Mouse (Mus musculus): ENCODE results near the gene Grid2ip. TPM values are rescaled to one million over a fixed set of nuclear protein-coding genes. Genes with fewer than 3 reads are reported as not detected.

Grid2ip gene
- polyA plus RNA-seq (2015; fragmentation: Nextera tagmentation; extraction: Ambion mirVana), result not detected in 2 replicates

DNA sequence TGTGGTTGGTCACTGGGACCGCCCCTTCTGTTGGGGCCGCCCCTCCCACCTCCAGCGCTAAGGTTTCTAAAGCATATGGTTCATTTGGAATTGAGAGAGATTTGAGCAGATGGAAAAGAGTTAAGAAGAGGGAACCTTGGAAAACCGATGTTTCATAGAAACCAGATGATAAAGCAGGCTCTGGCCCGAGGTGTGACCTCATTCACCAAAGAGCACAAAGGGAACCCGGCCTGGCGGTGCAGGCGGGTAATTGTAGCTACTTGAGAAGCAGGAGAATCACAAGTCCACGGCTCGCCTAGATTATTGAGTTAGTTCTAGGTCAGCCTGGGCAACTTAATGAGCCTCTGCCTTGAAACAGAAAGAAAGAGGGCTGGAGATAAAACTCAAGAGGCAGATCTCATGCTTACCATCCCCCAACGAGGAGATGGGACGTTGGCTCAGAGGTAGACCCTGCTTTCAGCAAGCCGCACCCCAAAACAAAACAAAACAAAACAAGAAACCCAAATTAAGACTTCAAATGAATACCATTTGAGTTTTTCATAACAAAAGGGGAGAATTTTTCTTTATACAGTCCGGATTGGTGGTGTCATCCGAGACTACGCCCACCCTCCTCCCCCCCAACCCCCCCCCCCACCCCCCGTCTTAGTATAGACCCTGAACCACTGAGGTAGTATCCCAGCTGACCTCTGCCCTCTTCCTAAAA lies at the start of gene Grid2ip:
TSS of gene Grid2ip (plus strand) at position 653 of the 703 bp plus-strand sequence.
- H3K27ac ChIP-seq (ENCODE audit: low read length), result no peak within 1 kb of the TSS
- ATAC-seq (ENCODE audit: low read depth), result no peak
- H3K4me2 ChIP-seq (ENCODE audit: low read depth, low read length), result no peak within 1 kb of the TSS
- no peaks in the 10 kb centered on the region for H3K4me1 ChIP-seq (ENCODE audit: control insufficient read depth, low read depth, low read length)
- H3K4me3 ChIP-seq (ENCODE audit: low read depth, low read length), result no peak within 1 kb of the TSS
- H3K9ac ChIP-seq (ENCODE audit: low read depth, low read length), result no peak within 1 kb of the TSS
- peaks cover 30% of the 10 kb centered on the region for H3K27me3 ChIP-seq (ENCODE audit: control insufficient read depth, insufficient read depth, low read depth, low read length)
- no peaks in the 10 kb centered on the region for H3K36me3 ChIP-seq (ENCODE audit: control insufficient read depth, insufficient read depth)
- H3K9me3 ChIP-seq (replicated peaks; ENCODE audit: control insufficient read depth, low read length), result no peaks in the 10 kb centered on the region
- 20% methylated on average over 17 of the region's 17 CpGs for WGBS (ENCODE audit: insufficient replicate concordance)

GRCm38 (mm10) chr5:143308825-143309224 lies 48.3 kb upstream of the Grid2ip start:
- Histone ChIP-seq H3K36me3 (ENCODE audit: control insufficient read depth, insufficient read depth) (peaks cover 47% of the 10 kb centered on the region), H3K27ac (ENCODE audit: low read length) (no peak overlapping the region), H3K9ac (ENCODE audit: low read depth, low read length) (no peak overlapping the region), H3K4me2 (ENCODE audit: low read depth, low read length) (no peak overlapping the region), H3K9me3 (replicated peaks; ENCODE audit: control insufficient read depth, low read length) (no peaks in the 10 kb centered on the region), H3K4me1 (ENCODE audit: control insufficient read depth, low read depth, low read length) (peaks cover 20% of the 10 kb centered on the region), H3K4me3 (ENCODE audit: low read depth, low read length) (no peak overlapping the region), H3K27me3 (ENCODE audit: control insufficient read depth, insufficient read depth, low read depth, low read length) (no peaks in the 10 kb centered on the region)
- WGBS (ENCODE audit: insufficient replicate concordance), result 85% methylated on average over 5 of the region's 5 CpGs
- ATAC-seq (ENCODE audit: low read depth), result no peak

DNA sequence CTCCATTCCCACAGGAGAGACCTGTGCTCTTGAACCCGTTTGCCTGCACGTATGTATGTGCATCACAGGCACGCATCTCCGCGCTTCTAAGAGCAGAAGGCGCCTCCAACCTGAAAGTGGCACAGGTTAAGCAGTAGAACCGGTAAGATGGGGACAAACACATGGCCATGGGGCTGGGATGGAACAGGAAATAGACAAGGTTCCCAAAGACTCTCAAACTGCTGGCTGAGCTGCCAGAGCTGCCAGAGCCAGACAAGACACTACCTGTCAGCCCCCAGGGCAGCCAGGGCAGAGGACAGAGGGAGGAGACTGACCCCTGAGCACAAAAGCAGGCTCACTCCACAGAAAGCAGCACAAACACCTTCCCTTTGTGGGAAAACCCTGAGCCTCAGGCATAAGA lies 47.2 kb upstream of the Grid2ip start:
- no peak overlapping the region for H3K9ac ChIP-seq (ENCODE audit: low read depth, low read length)
- H3K9me3 ChIP-seq (replicated peaks; ENCODE audit: control insufficient read depth, low read length), result no peaks in the 10 kb centered on the region
- peaks cover 47% of the 10 kb centered on the region for H3K36me3 ChIP-seq (ENCODE audit: control insufficient read depth, insufficient read depth)
- no peak overlapping the region for H3K4me2 ChIP-seq (ENCODE audit: low read depth, low read length)
- H3K4me3 ChIP-seq (ENCODE audit: low read depth, low read length), result no peak overlapping the region
- no peaks in the 10 kb centered on the region for H3K27me3 ChIP-seq (ENCODE audit: control insufficient read depth, insufficient read depth, low read depth, low read length)
- H3K27ac ChIP-seq (ENCODE audit: low read length), result no peak overlapping the region
- peaks cover 26% of the 10 kb centered on the region for H3K4me1 ChIP-seq (ENCODE audit: control insufficient read depth, low read depth, low read length)
- no peak for ATAC-seq (ENCODE audit: low read depth)
- 95% methylated on average over 7 of the region's 7 CpGs for WGBS (ENCODE audit: insufficient replicate concordance)

- Histone ChIP-seq H3K4me2 (ENCODE audit: low read depth, low read length) (no peak overlapping the region), H3K9ac (ENCODE audit: low read depth, low read length) (no peak overlapping the region), H3K9me3 (replicated peaks; ENCODE audit: control insufficient read depth, low read length) (no peaks in the 10 kb centered on the region), H3K27me3 (ENCODE audit: control insufficient read depth, insufficient read depth, low read depth, low read length) (no peaks in the 10 kb centered on the region), H3K36me3 (ENCODE audit: control insufficient read depth, insufficient read depth) (peaks cover 35% of the 10 kb centered on the region), H3K27ac (ENCODE audit: low read length) (no peak overlapping the region), H3K4me3 (ENCODE audit: low read depth, low read length) (no peak overlapping the region), H3K4me1 (ENCODE audit: control insufficient read depth, low read depth, low read length) (peaks cover 30% of the 10 kb centered on the region)
- WGBS (ENCODE audit: insufficient replicate concordance), result 48% methylated on average over 8 of the region's 8 CpGs
- no peak for ATAC-seq (ENCODE audit: low read depth)
Observed at GRCm38 (mm10) chr5:143311886-143312285, 45.3 kb upstream of the Grid2ip start.

- Histone ChIP-seq H3K4me2 (ENCODE audit: low read depth, low read length) (peak overlapping the region; percentile 95), H3K4me3 (ENCODE audit: low read depth, low read length) (peak overlapping the region; percentile 83), H3K9ac (ENCODE audit: low read depth, low read length) (peak overlapping the region; percentile 93), H3K4me1 (ENCODE audit: control insufficient read depth, low read depth, low read length) (peaks cover 30% of the 10 kb centered on the region), H3K36me3 (ENCODE audit: control insufficient read depth, insufficient read depth) (peaks cover 22% of the 10 kb centered on the region), H3K27me3 (ENCODE audit: control insufficient read depth, insufficient read depth, low read depth, low read length) (no peaks in the 10 kb centered on the region), H3K27ac (ENCODE audit: low read length) (peak overlapping the region; percentile 80), H3K9me3 (replicated peaks; ENCODE audit: control insufficient read depth, low read length) (no peaks in the 10 kb centered on the region)
- WGBS (ENCODE audit: insufficient replicate concordance), result 8% methylated on average over 16 of the region's 16 CpGs
- ATAC-seq (ENCODE audit: low read depth), result peak; percentile 35; the same call in 1 of the 2 replicates
Observed at GRCm38 (mm10) chr5:143314183-143314729, 42.9 kb upstream of the Grid2ip start.

DNA sequence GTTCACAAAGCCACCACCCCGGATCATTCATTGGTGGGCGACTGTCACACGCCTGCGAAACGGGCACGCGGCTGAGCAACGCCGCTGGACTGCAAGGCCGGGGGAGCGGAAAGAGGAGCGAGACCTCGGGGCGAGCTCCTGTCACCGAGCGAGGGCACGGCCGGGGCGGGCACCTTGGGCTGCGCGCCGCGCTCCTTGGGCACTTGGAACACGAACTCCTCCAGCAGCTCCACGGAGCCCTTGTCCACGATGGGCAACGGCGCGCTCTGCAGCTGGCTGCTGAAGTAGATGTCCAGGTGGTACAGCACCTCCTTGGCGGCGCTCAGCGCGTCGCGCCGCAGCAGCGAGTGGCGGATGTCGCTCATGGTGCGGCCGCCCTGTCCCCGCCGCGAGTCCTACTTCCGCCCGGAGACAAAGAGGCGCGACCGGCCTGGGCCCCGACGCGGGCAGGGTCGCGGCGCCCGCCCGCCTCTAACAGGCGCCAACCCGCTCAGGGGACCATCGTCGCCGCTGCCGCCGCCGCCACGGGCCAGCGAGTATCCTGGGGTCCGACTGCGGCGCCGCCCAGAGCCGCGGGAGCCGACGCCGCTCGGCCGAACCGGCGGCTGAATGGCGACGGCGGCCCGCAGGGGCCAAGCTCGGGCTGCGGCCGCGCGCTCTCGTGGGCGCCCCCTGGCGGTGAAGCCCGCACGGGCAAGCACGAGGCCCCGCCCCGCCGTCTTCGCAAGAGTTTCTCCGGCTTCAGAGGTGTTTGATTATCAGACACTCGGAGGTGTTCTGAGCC lies 42.2 kb upstream of the Grid2ip start, which contains the start of gene E130309D02Rik:
TSS of gene E130309D02Rik (minus strand) at position 631 of the 784 bp plus-strand sequence.
- Histone ChIP-seq H3K9ac (ENCODE audit: low read depth, low read length) (peak within 1 kb of the TSS; percentile 93), H3K36me3 (ENCODE audit: control insufficient read depth, insufficient read depth) (peaks cover 20% of the 10 kb centered on the region), H3K27me3 (ENCODE audit: control insufficient read depth, insufficient read depth, low read depth, low read length) (no peaks in the 10 kb centered on the region), H3K4me2 (ENCODE audit: low read depth, low read length) (peak within 1 kb of the TSS; percentile 95), H3K4me3 (ENCODE audit: low read depth, low read length) (peak within 1 kb of the TSS; percentile 83), H3K9me3 (replicated peaks; ENCODE audit: control insufficient read depth, low read length) (no peaks in the 10 kb centered on the region), H3K27ac (ENCODE audit: low read length) (peak within 1 kb of the TSS; percentile 80), H3K4me1 (ENCODE audit: control insufficient read depth, low read depth, low read length) (peaks cover 30% of the 10 kb centered on the region)
- WGBS (ENCODE audit: insufficient replicate concordance), result under 1% methylated on average over 94 of the region's 101 CpGs
- ATAC-seq (ENCODE audit: low read depth), result peak; percentile 86

GRCm38 (mm10) chr5:143315514-143315888 lies 41.6 kb upstream of the Grid2ip start:
- no peak for ATAC-seq (ENCODE audit: low read depth)
- Histone ChIP-seq H3K27me3 (ENCODE audit: control insufficient read depth, insufficient read depth, low read depth, low read length) (no peaks in the 10 kb centered on the region), H3K27ac (ENCODE audit: low read length) (no peak overlapping the region), H3K4me1 (ENCODE audit: control insufficient read depth, low read depth, low read length) (peaks cover 27% of the 10 kb centered on the region), H3K36me3 (ENCODE audit: control insufficient read depth, insufficient read depth) (peaks cover 19% of the 10 kb centered on the region), H3K4me3 (ENCODE audit: low read depth, low read length) (peak overlapping the region; percentile 83), H3K9me3 (replicated peaks; ENCODE audit: control insufficient read depth, low read length) (no peaks in the 10 kb centered on the region), H3K4me2 (ENCODE audit: low read depth, low read length) (peak overlapping the region; percentile 61), H3K9ac (ENCODE audit: low read depth, low read length) (0 out of 2 replicates have a peak overlapping the region, but pooled peaks have one; percentile 15)
- WGBS (ENCODE audit: insufficient replicate concordance), result 17% methylated on average over 8 of the region's 8 CpGs

DNA sequence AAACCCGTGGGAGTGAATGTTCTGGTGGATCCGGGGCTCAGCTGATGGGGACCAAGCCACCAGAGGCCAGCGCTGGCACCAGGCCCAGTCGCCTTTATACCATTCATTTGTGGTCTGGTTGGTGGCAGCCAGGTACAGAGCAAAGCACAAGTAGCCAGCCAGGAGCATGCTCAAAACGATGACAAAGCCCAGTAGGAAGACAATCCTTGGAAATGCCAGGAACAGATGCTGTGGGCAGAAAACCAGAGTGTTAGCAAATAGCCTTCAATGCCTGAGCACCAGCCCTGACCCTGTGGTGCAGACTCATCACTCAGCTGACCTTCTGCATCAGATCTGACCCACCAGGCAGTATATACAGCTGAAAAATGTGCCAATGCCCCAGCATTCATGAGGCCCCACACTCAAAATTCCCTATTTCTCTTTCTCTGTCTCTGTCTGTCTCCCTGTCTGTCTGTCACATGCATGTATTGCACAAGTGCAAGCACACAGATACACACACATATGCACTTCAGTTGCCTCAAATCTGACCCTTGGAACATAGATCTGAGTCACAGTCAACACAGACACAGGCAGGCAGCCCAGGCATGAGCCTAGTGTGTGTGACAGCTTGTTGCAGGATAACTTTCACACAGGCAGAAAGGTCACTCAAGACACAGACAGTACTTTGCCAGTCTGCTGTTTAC lies 40.4 kb upstream of the Grid2ip start:
- WGBS (ENCODE audit: insufficient replicate concordance), result 82% methylated on average over 5 of the region's 5 CpGs
- H3K9ac ChIP-seq (ENCODE audit: low read depth, low read length), result no peak overlapping the region
- ATAC-seq (ENCODE audit: low read depth), result no peak
- peaks cover 18% of the 10 kb centered on the region for H3K4me1 ChIP-seq (ENCODE audit: control insufficient read depth, low read depth, low read length)
- no peak overlapping the region for H3K4me3 ChIP-seq (ENCODE audit: low read depth, low read length)
- no peaks in the 10 kb centered on the region for H3K27me3 ChIP-seq (ENCODE audit: control insufficient read depth, insufficient read depth, low read depth, low read length)
- no peaks in the 10 kb centered on the region for H3K9me3 ChIP-seq (replicated peaks; ENCODE audit: control insufficient read depth, low read length)
- H3K4me2 ChIP-seq (ENCODE audit: low read depth, low read length), result no peak overlapping the region
- H3K27ac ChIP-seq (ENCODE audit: low read length), result no peak overlapping the region
- peaks cover 15% of the 10 kb centered on the region for H3K36me3 ChIP-seq (ENCODE audit: control insufficient read depth, insufficient read depth)

Data from liver, embryonic 16.5 days (tissue).